Mouse (Mus musculus): ENCODE measurements around the gene Hist1h3g.

GRCm38 (mm10) chr13:23576906-23577639, 41.9 kb downstream of the Hist1h3g start:
- TF ChIP-seq CTCF (conservative IDR thresholded peaks at IDR 0.05; ENCODE audit: low read length): no peak
- no peak for TF ChIP-seq POU5F1 (IDR thresholded peaks at IDR 0.05; ENCODE audit: borderline replicate concordance, low read length)

Data from E14TG2a.4 (cell line).